Mouse (Mus musculus) C2C12 (cell line): Measurements from ENCODE around the gene Tspan3.

Source experiments
- CTCF ChIP-seq: IDR thresholded peaks from one replicate; pipeline ENCODE4 v1.5.1; 2011; ENCODE audit not compliant: control insufficient read depth, insufficient read depth, insufficient read length
- MYOD1 ChIP-seq: IDR thresholded peaks from one replicate; pipeline ENCODE4 v1.6.1; 2011; ENCODE audit warnings: low read depth; ENCODE audit not compliant: control insufficient read depth, insufficient read length

- TF ChIP-seq CTCF (no peak), MYOD1 (peak; percentile 94)
Observed at GRCm38 (mm10) chr9:56131813-56132525, 33.3 kb downstream of the Tspan3 start.
